Mouse (Mus musculus) myocyte (in vitro differentiated cells): Measurements from ENCODE around the gene Mettl22. TPM values are rescaled to one million over a fixed set of nuclear protein-coding genes. Genes with fewer than 3 reads are reported as not detected.

Experiments used
- H3K27me3 ChIP-seq: one replicate; pipeline ENCODE4 v1.6.1; 2011; ENCODE audit not compliant: control insufficient read depth, insufficient read depth, insufficient read length
- H3K36me3 ChIP-seq: one replicate; pipeline ENCODE4 v1.6.1; 2011; ENCODE audit not compliant: control insufficient read depth, insufficient read depth
- H3K4me2 ChIP-seq: one replicate; pipeline ENCODE4 v1.6.1; 2011; ENCODE audit warnings: low read depth, control low read depth
- H3K4me3 ChIP-seq: one replicate; pipeline ENCODE4 v1.5.1; 2011; ENCODE audit warnings: mild to moderate bottlenecking, control low read depth, moderate library complexity
- H3K79me2 ChIP-seq: one replicate; pipeline ENCODE4 v1.6.1; 2011; ENCODE audit not compliant: control insufficient read depth, insufficient read depth
- H3ac ChIP-seq: one replicate; pipeline ENCODE4 v1.6.1; 2011; ENCODE audit not compliant: control insufficient read depth, insufficient read length
- CEBPB ChIP-seq: IDR thresholded peaks from 2 replicates; pipeline ENCODE4 v1.6.1; 2011; ENCODE audit warnings: mild to moderate bottlenecking, moderate library complexity; ENCODE audit not compliant: poor library complexity, insufficient read depth, severe bottlenecking
- E2F4 ChIP-seq: IDR thresholded peaks from one replicate; pipeline ENCODE4 v1.6.1; 2011; ENCODE audit warnings: mild to moderate bottlenecking, control low read depth, moderate library complexity; ENCODE audit not compliant: insufficient read depth
- MAX ChIP-seq: IDR thresholded peaks from one replicate; pipeline ENCODE4 v1.6.1; 2011; ENCODE audit warnings: low read depth, mild to moderate bottlenecking, control low read depth
- MYOD1 ChIP-seq, 3 experiments: IDR thresholded peaks; one replicate each; pipeline ENCODE4 v1.6.1; 2011; ENCODE audit warnings: control low read depth in 2 of 3, low read depth in 2 of 3, mild to moderate bottlenecking in 2 of 3, moderate library complexity in 1 of 3; ENCODE audit not compliant: insufficient read length in 2 of 3, control insufficient read depth in 1 of 3
- MYOG ChIP-seq, 3 experiments: IDR thresholded peaks; one replicate each; pipeline ENCODE4 v1.6.1; 2011; ENCODE audit warnings: control low read depth in 2 of 3, low read depth in 2 of 3, mild to moderate bottlenecking in 2 of 3; ENCODE audit not compliant: insufficient read length in 2 of 3, control insufficient read depth in 1 of 3, insufficient read depth in 1 of 3
- POLR2A ChIP-seq: IDR thresholded peaks from one replicate; pipeline ENCODE4 v1.6.1; 2011; ENCODE audit warnings: low read depth, mild to moderate bottlenecking, control low read depth, moderate library complexity; ENCODE audit not compliant: insufficient read length
- POLR2AphosphoS2 ChIP-seq: IDR thresholded peaks from one replicate; pipeline ENCODE4 v1.6.1; 2011; ENCODE audit warnings: low read depth, control low read depth; ENCODE audit not compliant: insufficient read length
- REST ChIP-seq: IDR thresholded peaks from one replicate; pipeline ENCODE4 v1.6.1; 2011; ENCODE audit warnings: mild to moderate bottlenecking, control low read depth, moderate library complexity; ENCODE audit not compliant: insufficient read depth, insufficient read length
- SRF ChIP-seq: IDR thresholded peaks from one replicate; pipeline ENCODE4 v1.6.1; 2011; ENCODE audit warnings: low read depth; ENCODE audit not compliant: control insufficient read depth, insufficient read length
- TCF12 ChIP-seq: IDR thresholded peaks from one replicate; pipeline ENCODE4 v1.6.1; 2011; ENCODE audit warnings: mild to moderate bottlenecking, control low read depth; ENCODE audit not compliant: poor library complexity, insufficient read depth, severe bottlenecking
- TCF3 ChIP-seq: IDR thresholded peaks from one replicate; pipeline ENCODE4 v1.6.1; 2011; ENCODE audit warnings: low read depth, control low read depth; ENCODE audit not compliant: insufficient read length
- USF1 ChIP-seq: IDR thresholded peaks from one replicate; pipeline ENCODE4 v1.6.1; 2011; ENCODE audit warnings: low read depth, mild to moderate bottlenecking, control low read depth, moderate library complexity
- polyA plus RNA-seq: library from polyadenylated mRNA; unstranded; fragments of >200 nt; fragmentation: generic; extraction: Trizol; gene quantifications from one replicate; pipeline ENCODE4 v1.2.1, GENCODE M21; 2012; ENCODE audit warnings: missing spikeins

The Mettl22 gene
- 34.3 TPM for polyA plus RNA-seq

DNA sequence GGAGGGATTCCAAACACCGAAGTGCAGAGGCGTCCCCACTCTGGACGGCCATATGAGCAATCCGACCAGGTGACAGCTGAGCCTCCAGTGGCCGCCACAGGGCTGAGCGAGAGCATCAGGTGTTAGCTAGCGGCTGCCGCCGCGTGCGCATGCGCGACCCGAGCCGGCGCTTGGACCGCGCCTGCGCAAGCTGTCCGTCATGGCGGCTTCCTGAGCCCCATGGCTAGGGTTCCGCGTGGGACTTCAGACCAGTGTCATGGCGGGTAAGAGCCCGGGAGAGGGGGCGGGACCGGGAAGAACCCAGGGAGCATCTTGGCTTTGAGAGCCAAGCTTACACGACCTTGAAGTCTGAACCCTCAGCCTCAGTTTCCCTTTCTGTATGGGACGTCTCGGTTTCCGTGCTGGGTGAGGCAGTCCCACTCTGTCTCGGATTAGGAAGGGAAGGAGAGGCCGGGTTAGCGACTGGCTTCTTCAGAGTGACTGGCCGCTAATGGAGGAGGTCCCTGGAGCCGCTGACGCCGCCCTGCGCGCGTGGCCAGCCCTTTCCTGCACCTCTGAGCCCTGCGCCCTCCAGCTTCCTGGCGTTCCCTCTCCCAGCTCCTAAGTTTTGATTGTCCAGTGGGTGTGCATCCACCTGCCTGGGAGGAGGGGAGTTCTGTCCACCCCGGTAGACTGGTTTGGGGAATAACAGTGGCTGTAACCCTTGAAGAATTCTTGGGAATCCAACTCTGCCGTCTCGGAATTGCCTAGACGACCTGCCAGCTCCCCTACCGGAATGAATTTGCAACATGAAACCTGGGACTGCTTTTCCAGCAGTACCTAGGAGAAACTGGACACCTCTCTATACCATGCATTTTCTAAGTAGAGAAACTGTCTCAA, at the start of gene Mettl22:
Gene Mettl22 (plus strand): TSS at position 186 of the 879 bp plus-strand sequence.
- peak within 1 kb of the TSS; percentile 77 for H3K4me3 ChIP-seq
- H3ac ChIP-seq, result peak within 1 kb of the TSS; percentile 61
- no peaks in the 10 kb centered on the region for H3K36me3 ChIP-seq
- H3K79me2 ChIP-seq, result no peaks in the 10 kb centered on the region
- TF ChIP-seq POLR2AphosphoS2 (peak; percentile 50), TCF12 (peak; percentile 38), MYOG (IDR thresholded peaks at IDR 0.05; ENCODE audit: control insufficient read depth in 1 of 3, insufficient read depth in 1 of 3, insufficient read length in 2 of 3, low read depth in 2 of 3) (peak in 2 of 3 experiments; percentile 87 to 91), CEBPB (no peak), TCF3 (peak; percentile 87), MAX (no peak), REST (no peak), MYOD1 (IDR thresholded peaks at IDR 0.05; ENCODE audit: control insufficient read depth in 1 of 3, insufficient read length in 2 of 3, low read depth in 2 of 3) (peak; percentile 53 to 98 (median 98)), SRF (no peak), USF1 (no peak), E2F4 (no peak), POLR2A (peak; percentile 87)
- no peaks in the 10 kb centered on the region for H3K27me3 ChIP-seq
- peak within 1 kb of the TSS; percentile 82 for H3K4me2 ChIP-seq

DNA sequence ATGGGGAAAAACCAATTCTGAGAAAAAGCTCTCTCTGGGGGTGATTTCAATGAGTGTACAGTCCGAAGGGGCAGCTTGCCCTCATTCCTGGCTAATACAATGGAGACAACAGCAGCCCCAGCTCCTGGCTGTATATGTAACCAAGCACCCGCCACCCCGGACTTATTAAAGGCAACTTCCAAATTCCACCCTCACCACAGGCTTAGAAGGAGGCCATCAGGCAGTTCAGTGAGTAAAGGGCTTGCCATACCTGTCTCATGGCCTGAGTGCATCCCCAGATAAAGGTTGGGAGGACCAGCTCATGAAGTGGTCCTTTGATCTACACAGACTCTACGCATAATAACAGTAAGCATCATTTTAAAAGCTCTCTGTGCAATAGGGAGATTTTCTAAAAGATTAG, 49.7 kb upstream of the Mettl22 start:
- Histone ChIP-seq H3ac (no peak overlapping the region), H3K4me2 (no peak overlapping the region), H3K27me3 (peaks cover 49% of the 10 kb centered on the region), H3K36me3 (no peaks in the 10 kb centered on the region), H3K79me2 (no peaks in the 10 kb centered on the region), H3K4me3 (no peak overlapping the region)
- TF ChIP-seq MAX (no peak), USF1 (no peak), TCF3 (no peak), CEBPB (no peak), REST (no peak), MYOG (IDR thresholded peaks at IDR 0.05; ENCODE audit: control insufficient read depth in 1 of 3, insufficient read depth in 1 of 3, insufficient read length in 2 of 3, low read depth in 2 of 3) (no peak), POLR2A (no peak), POLR2AphosphoS2 (no peak), E2F4 (no peak), MYOD1 (IDR thresholded peaks at IDR 0.05; ENCODE audit: control insufficient read depth in 1 of 3, insufficient read length in 2 of 3, low read depth in 2 of 3) (no peak), SRF (no peak), TCF12 (no peak)

DNA sequence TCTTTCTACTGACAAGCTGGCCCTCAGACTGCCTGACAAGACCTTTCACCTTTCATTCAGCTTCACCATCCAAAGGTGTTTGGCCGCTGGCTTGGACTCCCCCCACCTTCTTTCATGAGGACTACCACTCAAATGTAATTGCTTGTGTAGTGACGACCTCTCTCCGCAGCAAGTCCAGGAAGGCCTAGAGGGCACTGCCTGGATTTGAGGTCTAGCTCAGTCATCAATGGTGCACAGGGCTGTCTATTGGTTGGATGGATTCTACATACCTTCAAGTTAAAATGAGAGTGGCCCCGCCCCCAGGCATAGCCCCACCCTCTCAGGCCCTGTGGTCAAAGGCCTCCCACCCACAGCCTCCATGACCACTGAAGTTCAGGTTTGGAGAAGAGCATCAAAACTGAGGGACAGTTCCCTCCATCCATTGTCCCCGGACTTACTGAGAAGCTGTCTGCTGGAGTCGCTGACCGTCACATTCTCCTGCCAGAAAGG, 46.9 kb upstream of the Mettl22 start:
- peaks cover 40% of the 10 kb centered on the region for H3K27me3 ChIP-seq
- no peak overlapping the region for H3ac ChIP-seq
- TF ChIP-seq USF1 (no peak), SRF (no peak), MAX (no peak), MYOG (IDR thresholded peaks at IDR 0.05; ENCODE audit: control insufficient read depth in 1 of 3, insufficient read depth in 1 of 3, insufficient read length in 2 of 3, low read depth in 2 of 3) (no peak), TCF12 (no peak), E2F4 (no peak), MYOD1 (IDR thresholded peaks at IDR 0.05; ENCODE audit: control insufficient read depth in 1 of 3, insufficient read length in 2 of 3, low read depth in 2 of 3) (no peak), REST (no peak), TCF3 (no peak), POLR2A (no peak), POLR2AphosphoS2 (no peak), CEBPB (no peak)
- no peak overlapping the region for H3K4me3 ChIP-seq
- H3K4me2 ChIP-seq, result no peak overlapping the region
- H3K36me3 ChIP-seq, result no peaks in the 10 kb centered on the region
- no peaks in the 10 kb centered on the region for H3K79me2 ChIP-seq

DNA sequence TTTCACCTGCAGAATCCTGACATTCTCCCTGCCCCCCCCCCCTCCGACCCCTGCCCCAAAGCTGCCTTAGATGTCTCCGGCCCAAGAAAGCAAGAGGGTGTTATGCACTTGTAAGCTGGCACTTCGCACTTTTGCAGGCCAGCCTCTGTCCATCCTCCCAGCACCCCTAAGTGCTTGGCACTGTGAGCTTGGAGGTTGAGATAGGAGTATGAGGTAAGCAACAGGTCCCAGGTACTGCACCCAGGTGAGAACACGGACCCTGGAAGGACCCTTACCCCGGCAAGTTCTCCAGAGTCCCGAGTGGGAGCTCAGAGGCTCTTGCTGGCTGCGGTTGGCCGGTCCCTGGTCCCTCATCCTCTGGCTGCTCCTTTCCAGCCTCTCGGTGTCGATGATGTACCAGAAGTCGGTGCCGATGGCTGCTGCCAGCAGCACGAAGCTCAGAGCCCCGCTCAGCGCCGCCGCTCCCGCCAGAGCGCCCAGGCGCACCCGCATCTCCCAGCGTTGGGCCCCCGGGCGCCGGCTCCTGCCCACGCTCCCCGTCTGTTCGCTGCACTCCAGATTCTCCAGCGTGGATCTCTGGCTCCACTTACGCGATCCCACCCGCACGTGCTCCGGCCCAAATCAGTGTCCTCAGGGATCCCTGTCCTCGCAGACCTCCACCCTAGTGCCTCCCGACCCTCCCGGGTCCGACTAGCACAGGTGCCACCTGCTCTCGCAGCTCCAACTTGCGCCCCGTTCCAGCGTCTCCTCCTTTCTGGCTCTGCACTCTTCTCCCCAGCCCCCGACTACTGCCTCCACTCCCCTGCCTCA, 46.2 kb upstream of the Mettl22 start:
- H3K4me2 ChIP-seq, result no peak overlapping the region
- H3K27me3 ChIP-seq, result peaks cover 40% of the 10 kb centered on the region
- H3K4me3 ChIP-seq, result no peak overlapping the region
- TF ChIP-seq E2F4 (no peak), TCF12 (no peak), CEBPB (no peak), MAX (no peak), POLR2AphosphoS2 (no peak), SRF (no peak), MYOG (IDR thresholded peaks at IDR 0.05; ENCODE audit: control insufficient read depth in 1 of 3, insufficient read depth in 1 of 3, insufficient read length in 2 of 3, low read depth in 2 of 3) (no peak), MYOD1 (IDR thresholded peaks at IDR 0.05; ENCODE audit: control insufficient read depth in 1 of 3, insufficient read length in 2 of 3, low read depth in 2 of 3) (no peak)
- H3K79me2 ChIP-seq, result no peaks in the 10 kb centered on the region
- no peaks in the 10 kb centered on the region for H3K36me3 ChIP-seq
- no peak overlapping the region for H3ac ChIP-seq
